ENCODE assay signal across 29 mouse cellular contexts in the genomic region with DNA sequence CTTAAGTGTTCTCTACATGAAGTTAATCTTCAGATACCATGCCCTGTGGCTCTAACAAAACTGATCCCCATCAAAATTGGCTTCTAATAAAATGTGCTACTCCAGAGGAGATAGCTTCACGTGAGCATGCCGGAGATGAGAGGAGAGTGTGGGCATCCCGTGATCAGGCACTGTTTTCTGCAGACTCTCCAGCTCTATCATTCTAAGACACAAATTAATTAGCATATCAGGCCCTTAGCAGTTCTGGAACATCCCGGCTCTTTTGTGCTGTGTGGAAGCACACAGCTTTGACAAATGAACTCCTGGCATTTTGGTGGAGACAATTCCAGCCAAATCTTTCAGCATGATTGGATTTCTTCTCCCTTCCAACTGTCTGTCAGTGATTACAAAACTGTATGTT.
A peak's percentile ranks its signal among the peaks of the same experiment; 100 is the strongest.
DNase-seq lines count a peak whose midpoint lies in the region; ATAC-seq and TF ChIP-seq lines count a peak whose summit lies in the region.
"Had no signal": no experiment of that assay in that cellular context is flagged by ENCODE, and none has a peak within 500 bp of the region (broad histone marks: within the 10 kb centered on the region; RNA-seq: fewer than 3 reads in every experiment).

No protein-coding gene starts in this region.

- peak; percentile 68 for ATAC-seq in forebrain, embryonic 15.5 days (replicated peaks)
- ATAC-seq in forebrain, embryonic 12.5 days (ENCODE audit: low FRiP score), result no peak
- peak; percentile 61 for ATAC-seq in hindbrain, embryonic 16.5 days
- ATAC-seq in midbrain, postnatal 0 days (ENCODE audit: low FRiP score), result peak; percentile 44; the same call in 1 of the 2 replicates
- ATAC-seq in midbrain, embryonic 14.5 days (ENCODE audit: low FRiP score, low TSS enrichment), result no peak
- ATAC-seq: activated CD4-positive, CD25-positive, alpha-beta regulatory T cell, adult 4 months; inflammation-experienced regulatory T-cells, adult 6 months; lung, postnatal 0 days; midbrain, embryonic 13.5 days had no signal

- no peak for TF ChIP-seq CTCF in midbrain, postnatal 0 days (IDR thresholded peaks at IDR 0.05)

- 46% methylated on average over 4 of the region's 4 CpGs for WGBS in forebrain, embryonic 15.5 days
- 73% methylated on average over 4 of the region's 4 CpGs for WGBS in forebrain, embryonic 12.5 days
- WGBS in hindbrain, embryonic 16.5 days, result 49% methylated on average over 4 of the region's 4 CpGs
- 82% methylated on average over 4 of the region's 4 CpGs for WGBS in hindbrain, embryonic 10.5 days
- WGBS in midbrain, postnatal 0 days, result 44% methylated on average over 4 of the region's 4 CpGs
- WGBS in midbrain, embryonic 14.5 days, result 64% methylated on average over 4 of the region's 4 CpGs

- no peak for DNase-seq in hindbrain, embryonic 10.5 days (ENCODE audit: low spot score)
- DNase-seq in midbrain, postnatal 0 days (ENCODE audit: low spot score), result no peak
- no peak for DNase-seq in midbrain, embryonic 14.5 days
- DNase-seq in left cerebral cortex, adult 11 months (ENCODE audit: low spot score), result no peak
- DNase-seq: adrenal gland, adult 2 months; adrenal gland, postnatal 36 days; cerebellum, adult 9-10 months; embryo, embryonic 11 days; gastrocnemius, postnatal 14 days; heart, postnatal 36 days; kidney, adult 11 months; kidney, postnatal 14 days; liver, embryonic 13.5 days; lung, adult 18-20 months; lung, postnatal 4 days; right cerebral cortex, adult 18-20 months; spleen, adult 18-20 months; thymus, postnatal 14 days had no signal

- no peak overlapping the region for H3K4me2 ChIP-seq in forebrain, embryonic 15.5 days (replicated peaks)
- no peak overlapping the region for H3K4me2 ChIP-seq in forebrain, embryonic 12.5 days
- H3K4me2 ChIP-seq in hindbrain, embryonic 16.5 days (ENCODE audit: low read length), result no peak overlapping the region
- H3K4me2 ChIP-seq in midbrain, postnatal 0 days (ENCODE audit: low read depth, low read length, poor library complexity, severe bottlenecking), result no peak overlapping the region
- no peak overlapping the region for H3K4me2 ChIP-seq in midbrain, embryonic 14.5 days (ENCODE audit: low read length)
- H3K4me2 ChIP-seq: embryonic facial prominence, embryonic 12.5 days; heart, embryonic 11.5 days; limb, embryonic 15.5 days; liver, embryonic 13.5 days; midbrain, embryonic 13.5 days had no signal

- no peaks in the 10 kb centered on the region for H3K36me3 ChIP-seq in forebrain, embryonic 15.5 days
- no peaks in the 10 kb centered on the region for H3K36me3 ChIP-seq in forebrain, embryonic 12.5 days (replicated peaks)
- H3K36me3 ChIP-seq in hindbrain, embryonic 16.5 days (ENCODE audit: control insufficient read depth, insufficient read depth, low read length), result no peaks in the 10 kb centered on the region
- H3K36me3 ChIP-seq in hindbrain, embryonic 10.5 days, result no peaks in the 10 kb centered on the region
- no peaks in the 10 kb centered on the region for H3K36me3 ChIP-seq in midbrain, postnatal 0 days (ENCODE audit: insufficient read depth, low read length)
- no peaks in the 10 kb centered on the region for H3K36me3 ChIP-seq in midbrain, embryonic 14.5 days (ENCODE audit: control insufficient read depth, insufficient read depth, low read length)
- H3K36me3 ChIP-seq: embryonic facial prominence, embryonic 12.5 days; limb, embryonic 15.5 days; liver, embryonic 13.5 days; midbrain, embryonic 13.5 days had no signal

- H3K4me3 ChIP-seq in forebrain, embryonic 15.5 days, result no peak overlapping the region
- H3K4me3 ChIP-seq in forebrain, embryonic 12.5 days (replicated peaks), result no peak overlapping the region
- no peak overlapping the region for H3K4me3 ChIP-seq in hindbrain, embryonic 16.5 days (ENCODE audit: low read length)
- no peak overlapping the region for H3K4me3 ChIP-seq in hindbrain, embryonic 10.5 days
- H3K4me3 ChIP-seq in midbrain, postnatal 0 days (ENCODE audit: low read depth, low read length), result no peak overlapping the region
- no peak overlapping the region for H3K4me3 ChIP-seq in midbrain, embryonic 14.5 days (replicated peaks; ENCODE audit: low read depth, low read length)
- H3K4me3 ChIP-seq: embryonic facial prominence, embryonic 12.5 days; limb, embryonic 15.5 days; liver, embryonic 13.5 days; megakaryocyte, embryonic 14.5 days; midbrain, embryonic 13.5 days had no signal

- no peaks in the 10 kb centered on the region for H3K27me3 ChIP-seq in forebrain, embryonic 15.5 days
- H3K27me3 ChIP-seq in forebrain, embryonic 12.5 days, result no peaks in the 10 kb centered on the region
- no peaks in the 10 kb centered on the region for H3K27me3 ChIP-seq in hindbrain, embryonic 16.5 days (replicated peaks; ENCODE audit: control insufficient read depth, insufficient read depth, low read length)
- no peaks in the 10 kb centered on the region for H3K27me3 ChIP-seq in hindbrain, embryonic 10.5 days (ENCODE audit: insufficient read depth, poor library complexity, severe bottlenecking)
- no peaks in the 10 kb centered on the region for H3K27me3 ChIP-seq in midbrain, postnatal 0 days (ENCODE audit: insufficient read depth, low read length)
- no peaks in the 10 kb centered on the region for H3K27me3 ChIP-seq in midbrain, embryonic 14.5 days (ENCODE audit: control insufficient read depth, insufficient read depth, low read length)
- H3K27me3 ChIP-seq: embryonic facial prominence, embryonic 12.5 days; limb, embryonic 15.5 days; liver, embryonic 13.5 days; megakaryocyte, embryonic 14.5 days; midbrain, embryonic 13.5 days had no signal

- H3K9me3 ChIP-seq in forebrain, embryonic 15.5 days, result no peaks in the 10 kb centered on the region
- no peaks in the 10 kb centered on the region for H3K9me3 ChIP-seq in forebrain, embryonic 12.5 days
- H3K9me3 ChIP-seq in hindbrain, embryonic 16.5 days (ENCODE audit: control insufficient read depth, low read length), result no peaks in the 10 kb centered on the region
- H3K9me3 ChIP-seq in hindbrain, embryonic 10.5 days, result no peaks in the 10 kb centered on the region
- no peaks in the 10 kb centered on the region for H3K9me3 ChIP-seq in midbrain, postnatal 0 days (ENCODE audit: low read length)
- no peaks in the 10 kb centered on the region for H3K9me3 ChIP-seq in midbrain, embryonic 14.5 days (ENCODE audit: control insufficient read depth, low read length)
- H3K9me3 ChIP-seq: embryonic facial prominence, embryonic 12.5 days; limb, embryonic 15.5 days; liver, embryonic 13.5 days; midbrain, embryonic 13.5 days had no signal

- H3K4me1 ChIP-seq in forebrain, embryonic 15.5 days, result no peaks in the 10 kb centered on the region
- H3K4me1 ChIP-seq in forebrain, embryonic 12.5 days, result no peaks in the 10 kb centered on the region
- H3K4me1 ChIP-seq in hindbrain, embryonic 16.5 days (ENCODE audit: control insufficient read depth, insufficient read depth, low read depth, low read length), result no peaks in the 10 kb centered on the region
- H3K4me1 ChIP-seq in hindbrain, embryonic 10.5 days (replicated peaks), result no peaks in the 10 kb centered on the region
- H3K4me1 ChIP-seq in midbrain, postnatal 0 days (ENCODE audit: insufficient read depth, low read length), result no peaks in the 10 kb centered on the region
- H3K4me1 ChIP-seq in midbrain, embryonic 14.5 days (ENCODE audit: control insufficient read depth, insufficient read depth, low read length), result no peaks in the 10 kb centered on the region
- H3K4me1 ChIP-seq: embryonic facial prominence, embryonic 12.5 days; limb, embryonic 15.5 days; liver, embryonic 13.5 days; megakaryocyte, embryonic 14.5 days; midbrain, embryonic 13.5 days had no signal

- no peak overlapping the region for H3K27ac ChIP-seq in forebrain, embryonic 15.5 days (replicated peaks)
- no peak overlapping the region for H3K27ac ChIP-seq in forebrain, embryonic 12.5 days
- peak overlapping the region; percentile 23 for H3K27ac ChIP-seq in hindbrain, embryonic 16.5 days (ENCODE audit: low read depth, low read length)
- no peak overlapping the region for H3K27ac ChIP-seq in hindbrain, embryonic 10.5 days
- H3K27ac ChIP-seq in midbrain, postnatal 0 days (ENCODE audit: low read depth, low read length), result no peak overlapping the region
- H3K27ac ChIP-seq in midbrain, embryonic 14.5 days (replicated peaks; ENCODE audit: low read depth, low read length), result no peak overlapping the region
- H3K27ac ChIP-seq: embryonic facial prominence, embryonic 12.5 days; limb, embryonic 15.5 days; liver, embryonic 13.5 days; midbrain, embryonic 13.5 days had no signal

- H3K9ac ChIP-seq in forebrain, embryonic 15.5 days (replicated peaks), result no peak overlapping the region
- H3K9ac ChIP-seq in forebrain, embryonic 12.5 days, result no peak overlapping the region
- H3K9ac ChIP-seq in hindbrain, embryonic 16.5 days (ENCODE audit: low read depth, low read length), result no peak overlapping the region
- no peak overlapping the region for H3K9ac ChIP-seq in midbrain, postnatal 0 days (replicated peaks; ENCODE audit: low read length, poor library complexity, severe bottlenecking)
- H3K9ac ChIP-seq in midbrain, embryonic 14.5 days (replicated peaks; ENCODE audit: low read length), result no peak overlapping the region
- H3K9ac ChIP-seq: embryonic facial prominence, embryonic 12.5 days; limb, embryonic 15.5 days; liver, embryonic 13.5 days; midbrain, embryonic 13.5 days had no signal

Comparison
In these comparisons a context has a peak if more than half of its experiments do, and no peak if none do; other contexts are left out.
1. ATAC-seq: peak in forebrain, embryonic 15.5 days (single experiment), hindbrain, embryonic 16.5 days (single experiment) and midbrain, postnatal 0 days (single experiment); none in forebrain, embryonic 12.5 days (single experiment) and midbrain, embryonic 14.5 days (single experiment).